Mouse (Mus musculus): ENCODE data around the gene Slc38a9. TPM values are rescaled to one million over a fixed set of nuclear protein-coding genes. Genes with fewer than 3 reads are reported as not detected.

Slc38a9 gene
- total RNA-seq, 2 experiments from 2014 or later = 5.6 to 8.4 TPM

- DNase-seq = no peak
Measured at GRCm38 (mm10) chr13:112745936-112746694, 85.6 kb downstream of the Slc38a9 start.

DNA sequence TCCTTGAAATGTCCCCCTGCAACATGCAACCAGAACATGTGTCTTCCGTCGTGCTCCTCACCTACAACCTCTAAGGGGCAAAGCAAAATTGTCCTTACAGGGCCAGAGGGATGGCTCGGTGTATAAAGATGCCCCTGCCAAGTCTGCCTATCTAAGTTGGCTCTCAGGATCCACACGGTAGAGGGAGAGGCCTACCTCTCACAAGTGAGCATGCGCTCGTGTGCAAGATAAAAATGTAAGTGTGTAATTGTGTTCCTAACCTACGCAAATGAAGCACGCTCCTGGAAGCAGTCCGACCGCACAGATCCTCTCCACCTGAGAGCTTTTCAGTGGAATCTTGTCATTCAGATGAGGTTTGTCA lies 86.1 kb downstream of the Slc38a9 start:
- no peak for DNase-seq

- no peak for DNase-seq
Measured at GRCm38 (mm10) chr13:112747808-112748430, 87.4 kb downstream of the Slc38a9 start.

GRCm38 (mm10) chr13:112748808-112749510 lies 88.4 kb downstream of the Slc38a9 start:
- DNase-seq = no peak

GRCm38 (mm10) chr13:112749881-112750280 lies 89.3 kb downstream of the Slc38a9 start:
- no peak for DNase-seq

GRCm38 (mm10) chr13:112751454-112752308 lies 91.1 kb downstream of the Slc38a9 start:
- peak; percentile 73 for DNase-seq

DNA sequence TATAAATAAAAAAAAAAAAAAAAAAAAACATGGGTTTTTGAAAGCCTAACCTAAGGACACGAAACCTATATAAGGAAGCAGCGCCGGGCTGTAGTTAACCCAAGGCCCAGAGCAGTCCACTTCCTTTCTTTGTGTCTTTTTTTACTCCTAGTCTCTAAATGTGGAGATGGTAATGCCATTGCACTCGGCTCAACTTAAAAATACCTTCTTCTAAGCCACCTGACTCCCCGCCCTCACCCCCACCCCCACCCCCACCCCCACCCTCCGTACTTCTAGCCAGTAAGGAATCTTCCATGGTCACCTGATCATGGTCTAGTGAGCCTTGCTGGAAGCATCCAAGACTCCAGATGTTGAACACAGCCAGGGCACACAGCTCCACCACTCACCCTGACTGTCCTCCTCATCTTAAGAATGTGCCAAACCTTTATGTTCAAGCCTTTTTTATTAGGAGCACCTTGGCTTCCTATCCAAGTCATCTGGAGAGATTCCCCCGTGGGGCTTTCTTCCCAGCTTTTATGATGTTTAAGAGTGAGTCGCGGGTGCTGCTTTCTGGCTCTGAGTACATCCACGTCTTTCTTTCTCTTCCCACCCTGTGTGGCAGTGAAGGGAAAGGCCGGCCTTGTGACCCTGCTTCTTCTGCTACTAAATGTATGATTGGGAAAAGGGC lies 91.9 kb downstream of the Slc38a9 start:
- DNase-seq = no peak

DNA sequence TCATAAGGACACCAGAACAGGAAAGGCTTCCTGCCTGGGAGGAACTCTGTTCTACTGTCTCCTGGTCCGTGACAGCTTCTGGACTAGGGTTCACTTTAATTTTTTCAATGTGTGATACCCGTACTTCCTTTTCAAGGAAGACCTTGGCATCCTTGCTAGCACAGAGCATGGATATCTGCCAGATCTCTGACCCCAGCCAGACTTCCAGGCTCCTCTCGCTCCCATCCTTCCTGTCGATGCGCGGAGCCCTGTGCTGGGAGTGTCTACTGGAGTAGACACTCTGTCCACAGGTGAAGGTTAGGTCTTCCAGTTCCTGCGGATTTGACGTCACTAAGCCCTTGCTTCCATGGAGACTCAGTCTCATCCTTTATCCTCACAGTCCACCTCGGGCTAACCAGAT lies 93.0 kb downstream of the Slc38a9 start:
- DNase-seq = no peak

DNA sequence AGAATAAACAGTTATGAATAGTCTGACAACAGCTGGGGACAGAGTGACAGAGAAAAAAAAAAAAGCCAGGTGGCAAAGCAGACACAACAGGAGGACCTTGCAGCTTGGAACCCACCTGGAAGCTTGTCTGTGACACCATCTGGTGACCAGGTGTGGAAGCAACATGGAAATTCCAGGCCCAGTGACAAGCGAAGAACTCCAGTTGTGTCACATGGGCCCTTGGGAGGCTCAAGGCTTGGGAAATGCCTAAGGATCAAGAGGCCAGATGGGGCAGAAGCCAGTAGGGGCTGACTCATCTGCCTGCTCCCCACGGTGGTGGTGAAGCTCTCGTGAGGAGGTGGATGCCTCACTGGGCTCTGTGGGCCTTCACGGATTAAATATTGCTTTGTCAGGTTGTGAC lies 94.3 kb downstream of the Slc38a9 start:
- DNase-seq = no peak

- peak; percentile 29 for DNase-seq
Measured at GRCm38 (mm10) chr13:112755507-112756010, 95.0 kb downstream of the Slc38a9 start.

- DNase-seq = no peak
Measured at GRCm38 (mm10) chr13:112757395-112757794, 96.8 kb downstream of the Slc38a9 start.

GRCm38 (mm10) chr13:112758546-112759090 lies 98.1 kb downstream of the Slc38a9 start:
- DNase-seq = no peak

DNA sequence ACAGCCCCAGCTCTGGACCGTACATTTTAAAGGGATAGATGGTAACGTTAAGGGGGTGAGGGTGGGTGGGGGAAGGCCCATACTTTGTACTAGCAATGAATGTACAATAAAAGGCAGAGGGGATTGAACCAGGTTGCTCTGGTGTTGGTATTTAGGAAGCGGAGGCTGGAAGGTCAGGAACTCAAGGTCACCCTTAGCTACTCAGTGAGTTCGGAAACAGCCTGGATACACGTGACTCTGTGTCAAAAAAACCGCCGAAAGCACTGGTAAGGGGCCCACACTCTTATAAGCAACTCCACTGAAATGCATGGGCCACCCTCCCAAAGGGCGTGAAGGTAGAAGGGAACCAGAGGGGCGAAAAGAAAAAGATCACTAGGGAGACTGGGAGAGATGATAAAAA lies 98.8 kb downstream of the Slc38a9 start:
- DNase-seq = no peak

DNA sequence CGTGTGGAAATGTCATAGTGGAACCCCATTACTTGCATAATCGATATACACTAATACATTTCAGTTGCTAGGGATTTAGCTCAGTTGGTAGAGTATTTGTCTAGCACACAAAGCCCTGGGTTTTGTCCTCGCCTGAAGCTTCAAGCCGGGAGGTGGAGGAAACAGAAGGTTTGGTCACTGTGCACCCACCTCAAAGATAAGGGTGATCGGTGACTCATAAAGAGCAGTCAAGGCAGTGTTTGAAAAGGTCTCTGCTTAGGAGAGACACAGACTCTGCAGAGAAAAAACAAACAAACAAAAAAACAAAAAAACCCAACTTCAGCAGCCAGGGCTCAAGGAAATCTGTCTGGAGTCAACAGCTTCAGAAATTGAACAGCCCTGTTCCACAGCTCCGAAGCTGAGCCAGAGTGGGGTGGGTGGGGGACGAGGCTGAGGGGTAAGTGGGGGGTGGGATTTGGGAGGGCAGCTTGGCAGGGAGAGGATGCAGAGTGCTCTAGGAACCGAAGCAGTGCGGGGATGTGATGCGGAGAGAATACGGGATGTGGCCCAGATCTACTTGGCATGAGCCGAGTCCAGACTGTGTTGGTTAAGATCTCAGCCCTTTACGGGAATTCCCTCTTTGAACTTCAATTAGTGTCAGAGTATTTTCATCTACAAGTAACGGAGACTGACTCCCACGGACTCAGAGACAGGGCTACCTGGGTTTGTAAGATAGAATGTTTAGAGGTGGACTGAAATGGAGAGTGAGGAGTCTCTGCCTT lies 99.4 kb downstream of the Slc38a9 start:
- no peak for DNase-seq

DNA sequence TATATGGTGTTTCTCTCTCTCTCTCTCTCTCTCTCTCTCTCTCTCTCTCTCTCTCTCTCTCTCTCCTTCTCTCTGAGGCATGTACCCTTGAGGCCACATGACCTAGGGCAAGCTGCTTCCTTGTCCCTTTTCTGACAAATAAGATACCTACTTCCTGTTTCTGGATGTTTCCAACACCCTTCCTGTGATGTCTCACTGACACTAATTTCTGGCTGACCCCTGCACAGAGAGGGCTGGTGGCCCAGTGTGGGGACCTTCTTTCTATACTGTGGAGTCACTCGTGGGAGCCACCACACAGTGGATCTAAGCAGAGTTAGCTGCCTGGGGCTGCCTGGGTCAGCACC lies 100.0 kb downstream of the Slc38a9 start:
- no peak for DNase-seq

- no peak for DNase-seq
Measured at GRCm38 (mm10) chr13:112761787-112762186, 101.2 kb downstream of the Slc38a9 start.

- no peak for DNase-seq
Measured at GRCm38 (mm10) chr13:112762548-112762947, 102.0 kb downstream of the Slc38a9 start.

DNA sequence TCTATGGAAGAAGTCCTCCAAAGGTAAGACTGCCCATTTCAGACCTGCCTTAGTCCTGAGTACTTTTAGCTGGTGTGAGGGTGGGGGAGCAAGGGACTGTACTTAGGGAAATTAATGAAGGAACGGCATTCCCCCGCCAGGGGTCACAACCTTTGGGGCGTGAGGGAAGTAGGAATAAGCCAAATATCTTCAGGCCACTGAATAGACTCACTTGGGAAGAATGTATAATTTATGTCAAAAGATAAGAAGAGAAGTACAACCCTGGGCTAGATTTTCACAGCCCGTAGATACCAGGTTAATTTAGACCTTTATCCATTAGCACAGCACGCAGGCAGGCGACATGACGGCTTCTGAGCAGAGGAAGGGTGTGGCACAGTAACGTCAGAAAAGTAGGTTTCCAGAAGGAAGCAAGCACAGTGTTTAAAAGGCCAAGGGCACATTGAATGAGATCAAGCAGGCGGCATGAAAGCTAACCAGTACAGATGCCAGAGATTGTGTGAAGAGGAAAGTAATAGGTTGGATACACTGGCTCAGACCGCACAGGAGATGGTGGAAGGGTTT lies 103.1 kb downstream of the Slc38a9 start:
- DNase-seq = no peak

GRCm38 (mm10) chr13:112764556-112764955 lies 104.0 kb downstream of the Slc38a9 start:
- DNase-seq = no peak

DNA sequence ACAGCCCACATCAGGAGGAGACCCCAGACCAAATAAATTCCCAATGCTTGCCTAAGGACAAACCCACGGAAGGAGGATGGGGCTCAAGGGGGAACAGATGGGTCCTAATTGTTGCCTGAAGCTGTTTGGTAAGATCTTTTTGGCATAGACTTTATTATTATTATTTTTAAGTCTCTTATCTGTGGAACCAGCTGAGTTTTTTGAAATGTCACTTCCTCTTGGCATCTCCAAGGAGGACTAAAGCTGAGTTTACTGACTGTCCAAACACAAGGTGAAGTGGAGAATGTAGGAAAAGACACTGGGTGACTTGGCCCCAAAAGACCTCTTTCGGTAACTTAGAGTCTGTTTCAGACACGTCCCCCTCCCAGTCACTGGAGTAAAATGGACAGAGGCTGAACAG lies 105.1 kb downstream of the Slc38a9 start:
- no peak for DNase-seq
